Mouse (Mus musculus): ENCODE results near the gene Lima1.

Lima1 gene

DNA sequence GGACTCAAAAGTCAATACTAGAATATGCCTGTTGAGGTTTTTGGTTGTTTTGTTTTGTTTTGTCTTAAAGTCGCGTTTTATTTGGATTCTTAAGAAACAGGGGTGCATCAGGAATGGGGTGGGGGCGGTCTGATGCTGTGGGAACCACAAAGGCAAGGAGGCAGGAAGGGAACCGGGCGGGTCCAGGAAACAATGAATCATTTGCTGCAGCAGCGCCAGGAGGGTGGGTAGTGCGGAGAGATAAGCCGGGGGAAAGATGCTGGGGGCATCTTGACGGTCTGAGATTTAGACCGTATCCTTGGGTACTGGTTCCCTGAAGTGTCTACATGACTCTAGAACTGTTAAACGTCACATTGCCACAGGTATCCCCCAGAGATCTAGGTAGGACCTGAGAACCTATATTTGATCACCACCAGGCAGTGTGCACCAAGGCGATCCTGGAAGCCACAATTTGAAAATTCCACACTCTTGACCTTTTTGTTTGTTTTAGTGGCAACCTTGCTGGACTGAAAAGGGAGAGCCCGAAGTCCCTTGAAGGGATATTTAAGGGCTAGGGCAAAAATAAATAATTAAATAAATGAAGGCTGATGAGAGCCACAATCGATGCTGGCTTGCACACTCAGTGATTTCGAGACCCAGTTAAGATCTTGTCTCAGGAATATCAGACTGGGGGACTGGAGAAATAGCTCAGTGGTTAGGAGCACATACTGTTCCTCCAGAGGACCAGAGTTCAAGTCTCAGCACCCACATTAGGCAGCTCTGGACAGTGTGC lies 8.6 kb downstream of the Lima1 start:
- no peak for DNase-seq (ENCODE audit: low spot score)

DNA sequence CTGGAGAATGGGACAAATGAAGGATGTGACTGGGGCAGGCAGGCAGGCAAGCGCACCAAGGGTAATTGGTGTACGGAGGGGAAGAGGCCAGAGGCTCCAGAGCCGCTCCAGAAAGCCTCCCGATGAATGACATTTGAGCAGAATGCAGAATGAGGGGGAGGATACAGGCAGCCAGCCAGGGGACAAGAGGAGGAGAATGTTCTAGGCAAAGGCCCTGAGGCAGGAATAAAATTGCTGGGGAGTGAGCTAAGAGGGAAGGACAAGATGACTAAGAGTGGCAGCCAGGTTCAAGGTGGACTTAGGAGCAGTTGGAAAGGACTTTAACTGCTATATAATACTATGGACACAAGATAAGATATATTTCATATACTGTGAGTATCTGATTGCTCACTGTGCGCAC lies 9.3 kb downstream of the Lima1 start:
- DNase-seq (ENCODE audit: low spot score) = no peak

DNA sequence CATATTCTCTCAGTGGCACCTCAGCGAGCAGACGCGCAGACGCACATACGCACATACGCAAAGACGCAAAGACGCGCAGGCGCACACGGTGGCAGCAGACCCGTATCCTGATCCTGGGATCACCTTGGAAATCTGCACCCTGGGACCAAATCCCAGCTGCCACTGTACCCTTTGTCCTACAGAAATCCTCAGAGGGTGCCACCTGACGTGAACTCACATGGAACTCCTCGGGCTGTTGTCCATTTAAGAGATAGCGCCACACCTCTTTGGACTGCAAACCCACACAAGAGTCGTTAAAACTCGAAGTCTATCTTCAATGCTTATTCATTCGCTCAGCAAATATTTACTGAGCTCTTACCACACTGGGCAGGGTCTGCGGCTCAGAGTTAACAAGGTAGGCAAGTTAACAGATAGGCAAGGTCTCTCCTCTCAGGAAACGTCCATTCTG lies 9.7 kb downstream of the Lima1 start:
- DNase-seq (ENCODE audit: low spot score) = no peak

DNA sequence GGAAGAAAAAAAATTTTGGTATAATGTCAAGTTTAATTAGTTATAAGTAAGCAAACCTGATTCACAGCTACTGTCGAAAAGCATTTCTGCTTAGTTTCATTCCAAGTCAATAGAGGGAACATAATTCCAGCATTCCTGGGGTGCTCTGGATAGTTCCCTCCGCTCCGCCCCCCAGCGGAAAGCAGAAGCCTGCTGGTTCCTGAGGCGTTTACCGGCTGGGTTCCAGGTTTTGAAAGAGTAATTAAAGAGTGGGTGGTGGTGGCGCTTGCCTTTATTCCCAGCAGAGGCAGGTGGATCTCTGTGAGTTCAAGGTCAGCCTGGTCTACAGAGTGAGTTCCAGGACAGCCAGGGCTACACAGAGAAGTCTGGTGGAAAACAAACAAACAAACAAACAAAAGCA lies 10.2 kb downstream of the Lima1 start:
- DNase-seq (ENCODE audit: low spot score) = no peak

DNA sequence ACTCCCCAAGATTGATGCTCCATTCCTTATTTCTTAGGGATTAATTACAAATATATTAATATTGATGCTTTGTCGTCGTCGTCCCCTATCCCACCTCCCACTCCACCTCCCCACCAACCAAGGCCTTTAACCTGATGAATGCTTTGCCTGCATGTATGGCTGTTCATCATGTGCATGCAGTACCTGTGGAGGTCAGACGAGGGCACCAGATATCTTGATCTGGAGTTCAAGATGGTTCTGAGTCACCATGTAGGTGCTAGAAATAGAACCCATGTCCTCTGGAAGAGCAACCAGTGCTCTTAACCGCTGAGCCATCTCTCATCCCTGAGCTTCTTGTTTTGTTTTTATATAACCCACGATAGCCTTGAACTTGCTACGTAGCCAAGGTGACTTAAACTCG lies 11.5 kb downstream of the Lima1 start:
- DNase-seq (ENCODE audit: low spot score) = no peak

DNA sequence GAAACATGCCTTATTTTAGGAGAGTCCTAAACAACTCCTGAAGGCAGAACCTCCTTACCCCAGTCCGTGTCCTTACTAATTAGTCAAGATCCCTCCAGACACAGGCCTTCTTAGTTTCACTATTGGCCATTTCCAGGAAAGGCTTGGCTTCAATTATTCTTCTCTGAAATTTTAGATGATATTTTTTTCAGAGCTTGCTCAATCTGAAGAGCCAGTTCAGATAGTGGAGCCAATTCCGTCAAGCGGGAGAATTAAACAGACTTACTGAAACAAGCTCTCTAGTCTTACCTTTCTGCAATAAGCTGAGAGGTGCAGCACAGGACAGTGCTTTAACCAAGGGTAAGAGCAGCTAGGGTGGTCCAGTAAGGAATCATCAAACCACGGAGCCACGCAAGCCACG lies 11.9 kb downstream of the Lima1 start:
- no peak for DNase-seq (ENCODE audit: low spot score)

DNA sequence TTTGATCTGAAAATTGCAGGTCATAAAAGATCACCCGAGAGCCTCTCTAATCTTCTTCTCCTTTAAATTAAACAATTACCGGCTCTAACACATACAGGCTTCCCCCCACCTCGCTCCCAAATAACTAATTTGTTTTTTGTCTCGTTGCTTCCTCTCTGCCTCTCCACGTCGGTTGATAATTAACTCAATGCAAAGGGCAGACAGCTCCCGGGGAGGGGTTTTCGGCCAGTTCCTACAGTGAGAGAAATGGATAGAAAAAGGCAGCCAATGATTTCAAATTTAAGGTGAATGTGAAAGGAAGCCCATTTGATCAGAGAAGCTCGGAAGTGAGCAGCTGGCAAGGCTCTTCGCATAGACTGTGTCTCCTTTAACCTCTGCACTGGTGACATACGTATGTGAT lies 12.8 kb downstream of the Lima1 start:
- DNase-seq (ENCODE audit: low spot score) = no peak

DNA sequence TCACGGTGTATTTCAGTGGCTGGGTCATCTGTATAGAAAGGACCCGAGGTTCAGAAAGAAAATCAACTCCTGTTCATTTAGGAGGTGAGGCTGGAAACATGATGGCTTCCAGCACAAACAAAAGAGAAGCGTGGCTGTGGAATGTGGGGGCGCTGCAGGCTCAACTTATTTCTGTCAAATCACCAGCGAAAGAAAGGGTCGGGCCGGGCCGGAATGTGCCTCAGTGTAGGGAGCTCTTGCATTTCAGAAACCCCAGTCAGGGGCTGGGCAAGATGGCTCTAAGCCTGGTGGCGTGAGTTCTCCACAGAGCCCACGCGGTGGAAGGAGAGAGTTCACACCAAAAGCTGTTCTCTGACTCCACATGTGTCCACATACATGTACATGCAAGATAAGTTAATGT lies 13.3 kb downstream of the Lima1 start:
- no peak for DNase-seq (ENCODE audit: low spot score)

DNA sequence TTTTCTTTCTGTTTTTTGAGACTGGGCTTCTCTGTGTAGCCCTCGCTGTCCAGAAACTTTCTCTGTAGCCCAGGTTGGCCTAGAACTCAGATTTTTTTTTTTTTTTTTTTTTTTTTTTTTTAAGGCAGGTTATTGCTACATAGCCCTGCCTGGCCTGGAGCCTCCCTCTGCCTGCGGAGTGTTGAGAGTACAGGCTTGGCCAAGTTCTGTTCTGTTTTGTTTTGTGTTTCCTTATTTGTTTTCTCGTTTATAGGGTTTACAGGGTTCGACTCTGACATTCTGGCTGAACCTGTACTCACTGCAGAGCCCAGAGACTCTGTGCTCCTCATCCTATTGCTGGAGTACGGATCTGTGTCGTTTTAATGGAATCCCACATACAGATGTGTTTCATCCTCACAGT lies 13.7 kb downstream of the Lima1 start:
- DNase-seq (ENCODE audit: low spot score) = no peak

DNA sequence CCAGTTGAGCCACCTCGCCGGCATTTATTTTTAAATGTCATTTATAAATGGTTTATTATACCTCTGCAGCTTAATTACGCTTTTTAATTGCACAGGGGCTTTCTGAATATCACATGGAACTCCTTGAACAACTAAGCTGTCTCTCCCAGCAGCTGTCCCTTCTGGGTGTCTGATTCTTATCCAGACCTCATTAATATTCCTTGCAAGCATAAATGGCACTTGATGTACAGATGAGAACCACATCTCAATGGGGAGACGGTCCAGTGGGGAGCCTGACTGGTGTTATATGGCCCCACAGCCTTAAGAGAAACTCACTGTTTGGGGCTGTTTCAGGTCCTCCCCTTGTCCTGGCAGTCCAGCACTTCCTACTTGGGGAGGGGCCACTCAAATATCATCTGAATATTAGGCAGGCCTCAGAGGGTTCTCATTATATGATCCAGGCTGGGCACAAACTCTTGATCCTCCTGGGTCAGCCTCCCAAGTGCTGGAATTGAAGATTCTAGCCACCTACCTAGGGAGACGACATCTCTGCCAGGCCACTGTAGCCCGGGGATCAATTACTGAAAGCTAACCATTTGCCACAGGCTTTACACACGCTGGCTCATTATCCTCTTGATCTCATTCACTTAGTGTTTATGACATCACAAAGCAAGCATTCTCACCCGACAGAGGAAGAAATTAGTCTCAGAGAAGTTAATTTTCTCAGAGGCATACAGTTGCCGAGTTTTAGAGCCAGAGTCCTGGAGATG lies 15.4 kb downstream of the Lima1 start:
- DNase-seq (ENCODE audit: low spot score) = no peak

DNA sequence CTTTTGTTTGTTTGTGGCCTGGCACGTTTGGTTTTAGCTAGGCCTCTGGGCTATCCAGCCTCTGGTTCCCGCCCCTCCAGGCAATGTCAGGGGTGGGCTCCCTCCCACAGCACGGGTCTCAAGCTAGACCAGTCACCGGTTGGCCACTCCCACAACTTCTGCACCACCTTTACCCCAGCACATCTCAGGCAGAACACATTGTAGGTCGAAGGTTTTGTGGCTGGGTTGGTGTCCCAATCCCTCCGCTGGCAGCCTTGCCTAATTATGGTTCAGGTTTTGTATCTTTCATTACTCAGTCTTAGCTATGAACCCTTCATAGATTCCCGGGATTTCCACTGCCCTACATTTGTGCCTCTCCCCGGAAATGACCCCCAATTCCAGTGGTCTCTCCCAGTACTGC lies 17.8 kb downstream of the Lima1 start:
- DNase-seq (ENCODE audit: low spot score) = no peak

DNA sequence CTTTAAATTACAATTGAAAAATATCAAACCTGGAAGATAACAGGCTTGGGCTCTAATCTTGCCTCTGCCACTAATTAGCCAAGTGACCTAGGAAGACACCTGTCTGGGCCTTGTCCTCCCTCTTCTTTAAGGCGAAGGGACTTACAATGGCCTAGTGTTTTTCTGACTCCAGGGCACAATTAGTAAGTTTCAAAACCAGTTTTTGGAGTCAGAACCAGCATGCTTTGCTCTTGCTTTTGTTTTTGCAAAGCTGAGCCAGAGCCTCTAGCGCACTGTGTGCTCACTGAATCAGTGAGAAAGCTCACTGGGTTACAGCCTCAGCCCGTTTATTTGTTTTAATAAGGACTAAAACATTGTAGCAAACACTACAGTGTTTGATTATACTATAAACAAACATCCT lies 20.1 kb downstream of the Lima1 start:
- no peak for DNase-seq (ENCODE audit: low spot score)

DNA sequence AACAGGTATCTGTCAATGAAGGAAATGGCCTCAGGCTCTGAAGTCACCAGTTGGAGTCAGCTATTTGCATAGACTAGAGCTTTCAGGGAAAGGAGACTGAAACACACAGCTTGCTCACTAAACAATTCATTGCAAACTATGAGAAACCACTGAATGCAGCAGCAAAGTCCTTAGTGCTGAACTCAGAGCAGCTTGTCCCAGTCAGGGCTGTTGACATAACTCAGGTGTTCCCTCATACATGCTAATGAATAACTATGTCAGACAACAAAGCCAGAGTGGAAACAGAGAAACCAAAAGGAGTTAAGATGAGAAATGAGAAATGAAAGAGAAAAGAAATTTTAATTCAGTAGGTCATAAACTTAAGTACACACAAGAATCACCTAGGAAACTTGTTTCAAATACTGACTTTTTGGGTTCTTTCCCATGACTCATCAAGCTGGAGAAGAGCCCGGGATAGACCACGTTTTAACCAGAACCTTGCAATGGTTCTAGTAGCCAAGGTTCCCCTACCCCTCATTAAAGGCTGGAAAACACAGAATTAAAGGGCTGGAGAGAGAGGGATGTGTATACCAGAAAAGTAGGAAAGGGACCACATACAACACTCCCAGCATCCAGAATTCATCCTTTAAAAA lies 22.5 kb downstream of the Lima1 start:
- DNase-seq (ENCODE audit: low spot score) = no peak

DNA sequence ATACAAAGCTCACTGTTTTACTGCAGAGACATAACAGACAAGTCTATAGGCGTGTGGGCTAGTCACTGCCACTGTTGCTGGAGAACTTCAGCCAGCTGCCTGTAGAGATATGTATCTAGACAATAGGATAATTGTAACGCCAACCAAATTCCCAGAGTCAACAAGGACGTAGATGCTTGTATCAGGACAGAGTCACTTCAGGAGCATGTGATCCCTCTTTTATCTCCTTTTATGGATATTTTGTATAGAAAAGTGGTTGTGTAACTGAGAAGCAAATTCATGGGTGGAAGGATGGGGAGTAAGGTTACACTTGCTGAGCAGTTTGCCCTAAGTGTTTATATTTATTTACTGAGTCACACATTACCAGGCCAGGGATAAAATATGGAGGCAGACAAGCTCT lies 25.0 kb downstream of the Lima1 start:
- no peak for DNase-seq (ENCODE audit: low spot score)

DNA sequence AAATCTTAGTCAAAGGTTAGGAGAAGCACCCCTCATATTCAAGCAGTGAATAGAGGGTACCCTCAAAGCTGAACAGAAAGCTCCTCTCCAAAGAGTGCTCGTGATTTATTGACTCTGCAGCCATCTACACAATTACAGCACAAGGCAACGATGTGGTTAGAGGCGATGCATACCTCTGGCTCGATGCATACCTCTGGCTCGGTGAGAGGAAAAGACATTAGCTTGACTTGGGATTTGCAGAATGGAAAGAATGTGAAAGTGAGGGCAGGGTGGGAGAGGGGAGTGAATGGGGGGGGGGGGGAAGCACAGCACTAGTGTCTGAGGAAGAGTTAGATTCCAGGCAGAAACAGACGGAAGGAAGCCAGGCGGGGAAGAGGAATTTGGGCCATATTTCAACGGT lies 27.3 kb downstream of the Lima1 start:
- DNase-seq (ENCODE audit: low spot score) = no peak

DNA sequence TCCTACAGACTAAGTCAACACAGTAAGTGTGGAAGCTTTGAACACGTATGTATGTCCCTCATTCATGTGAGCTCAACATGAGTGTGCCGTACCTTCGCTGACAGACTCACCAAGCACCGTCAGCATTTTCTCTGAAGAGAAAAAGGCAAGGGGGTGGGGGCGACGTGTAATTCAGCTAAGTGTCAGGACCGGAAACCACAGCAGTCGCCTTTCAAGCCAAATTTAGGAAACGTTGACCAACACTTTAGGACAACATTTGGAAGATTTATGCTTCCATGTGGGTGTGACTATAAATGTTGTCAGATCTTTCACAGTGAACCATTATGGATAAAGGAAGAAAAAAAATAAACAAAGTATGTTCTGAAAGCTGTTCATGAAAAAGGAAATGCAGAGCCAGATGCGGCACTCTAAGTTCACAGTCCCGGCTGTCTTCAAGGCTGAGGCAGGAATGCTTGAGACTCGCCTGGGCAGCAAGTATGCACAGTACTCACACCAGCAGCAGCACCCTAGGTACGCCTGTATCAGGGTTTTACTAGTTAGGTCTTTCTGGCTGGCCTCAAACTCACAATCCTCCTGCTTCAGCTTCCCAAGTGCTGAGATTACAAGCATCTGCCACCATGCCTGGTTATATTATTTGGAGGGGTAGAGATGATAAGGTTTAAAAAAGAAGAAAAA lies 27.9 kb downstream of the Lima1 start:
- no peak for DNase-seq (ENCODE audit: low spot score)

DNA sequence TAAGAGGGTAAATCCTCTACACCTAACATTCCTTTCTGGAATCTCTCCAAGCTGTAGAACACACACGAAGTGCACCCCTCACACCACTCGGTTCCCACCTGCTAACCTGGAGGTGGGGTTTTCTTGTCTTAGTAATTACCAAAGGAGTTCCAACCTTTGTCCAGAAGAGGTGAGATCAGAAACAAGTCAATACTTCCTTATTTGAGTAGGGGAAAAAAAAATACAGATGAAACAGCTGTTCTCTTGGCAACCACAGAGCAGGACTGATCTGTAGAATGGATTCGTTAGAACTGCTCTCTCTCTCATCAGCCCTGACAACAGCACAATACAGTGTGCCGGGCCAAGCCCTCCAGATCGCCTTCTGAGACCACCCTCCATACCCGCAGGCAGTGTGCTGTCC lies 28.6 kb downstream of the Lima1 start:
- no peak for DNase-seq (ENCODE audit: low spot score)

DNA sequence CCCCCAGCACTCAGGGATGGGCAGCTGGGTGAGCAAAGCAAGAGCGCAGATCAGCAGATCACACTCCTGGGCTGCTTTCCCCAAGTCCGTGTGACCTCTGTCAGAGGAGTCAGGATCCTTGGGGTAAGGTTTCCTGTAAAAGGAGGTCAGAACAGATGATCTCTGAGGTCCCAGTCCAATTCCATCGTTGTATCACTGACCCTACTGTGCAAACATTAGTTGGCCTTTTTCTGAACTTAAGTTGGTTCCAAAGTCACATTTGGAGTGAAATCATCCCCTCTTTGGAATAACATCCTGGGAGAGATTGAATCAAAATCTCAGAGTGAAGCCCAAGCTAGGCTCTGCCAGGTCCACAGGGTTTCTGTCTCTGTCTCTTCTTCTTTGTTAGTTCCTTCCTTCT lies 31.4 kb downstream of the Lima1 start:
- no peak for DNase-seq (ENCODE audit: low spot score)

DNA sequence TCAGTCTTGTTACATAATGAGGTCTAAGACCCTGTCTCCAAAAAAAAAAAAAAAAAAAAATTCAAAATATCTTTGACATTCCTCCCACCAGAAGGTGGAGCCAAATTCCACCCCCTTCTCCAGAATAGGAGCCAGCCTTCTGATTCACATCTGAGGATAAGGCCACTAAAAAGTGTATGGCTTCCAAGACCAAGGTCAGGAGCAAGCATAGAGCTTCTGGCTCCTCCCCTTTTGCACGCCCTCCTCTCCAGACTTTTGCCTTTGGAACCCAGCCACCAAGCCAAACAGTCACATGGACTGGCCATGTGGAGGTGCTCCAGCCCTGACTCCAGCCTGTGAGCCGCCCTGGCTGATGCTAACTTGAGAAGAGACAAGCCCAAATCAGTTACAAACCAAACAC lies 35.3 kb downstream of the Lima1 start:
- DNase-seq (ENCODE audit: low spot score) = no peak

DNA sequence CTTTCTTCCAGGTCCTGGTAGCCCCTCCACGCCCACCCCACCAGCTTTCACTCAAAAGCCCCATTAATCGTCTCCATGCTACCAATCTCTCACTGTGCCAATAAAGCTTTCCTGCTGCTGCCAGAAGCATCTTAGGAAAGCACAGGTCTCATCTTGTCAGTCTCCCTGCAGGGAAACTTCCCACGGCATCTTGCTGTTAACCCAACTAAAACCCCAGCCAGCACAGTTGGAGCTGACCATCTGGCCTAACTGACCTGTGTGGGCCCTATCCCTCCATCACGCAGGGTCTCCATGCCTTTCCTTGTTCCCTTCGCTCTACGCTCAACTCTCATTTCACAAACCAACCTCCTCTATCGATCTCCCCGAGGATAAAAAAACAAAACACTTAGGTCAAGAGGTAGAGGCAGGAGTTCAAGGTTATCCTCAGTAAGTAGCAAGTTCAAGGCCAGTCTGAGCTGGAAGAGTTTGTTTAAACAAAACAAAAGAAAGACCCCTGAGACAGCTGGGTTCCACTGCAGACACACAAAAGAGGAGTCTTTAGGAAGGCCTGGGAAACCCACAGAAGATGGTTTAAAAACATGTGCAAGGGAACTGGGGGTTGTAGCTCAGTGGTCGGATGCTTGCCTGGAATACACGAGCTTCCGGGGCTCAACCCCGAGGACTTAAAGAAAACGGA lies 36.0 kb downstream of the Lima1 start:
- DNase-seq (ENCODE audit: low spot score) = no peak

DNA sequence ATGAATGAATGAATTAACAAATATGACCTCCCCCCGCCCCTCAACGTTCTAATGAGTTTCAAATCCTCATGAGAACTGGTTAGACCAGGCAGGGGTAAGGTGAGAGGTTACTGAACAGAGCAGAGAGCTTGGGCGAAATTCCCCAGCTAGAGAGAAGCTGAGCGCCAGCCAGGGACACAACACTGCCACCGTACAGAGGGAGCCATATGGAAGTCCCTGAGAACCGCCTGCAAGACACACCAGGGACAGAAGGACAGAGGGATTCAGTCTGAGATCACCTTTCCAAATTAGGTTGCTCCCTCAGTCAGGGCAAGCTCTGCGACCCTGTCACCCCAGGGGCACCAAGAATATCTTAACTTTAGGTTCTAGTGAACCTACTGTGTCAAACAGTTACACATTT lies 37.7 kb downstream of the Lima1 start:
- no peak for DNase-seq (ENCODE audit: low spot score)

DNA sequence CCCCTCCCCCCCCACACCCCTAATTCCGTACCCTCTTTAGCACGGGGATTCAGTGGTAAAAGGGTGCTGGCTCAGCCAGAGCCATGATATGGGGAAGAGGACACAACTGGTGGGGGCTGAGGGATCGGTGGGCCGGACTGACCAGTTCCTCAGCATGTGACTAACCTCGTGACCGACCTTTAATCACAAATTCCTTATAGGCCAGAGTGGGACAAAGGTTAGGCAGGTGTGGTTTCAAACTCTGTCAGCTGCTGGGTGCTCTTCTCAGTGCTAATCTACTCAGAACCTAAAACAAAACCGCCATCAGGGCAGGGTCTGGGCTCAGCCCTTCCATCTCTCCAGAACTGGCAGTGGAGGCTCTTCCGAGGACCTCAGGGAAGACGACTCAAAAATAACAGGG lies 40.1 kb downstream of the Lima1 start:
- no peak for DNase-seq (ENCODE audit: low spot score)

Measured in layer of hippocampus, adult 9-10 months (tissue).